Mouse (Mus musculus) limb, embryonic 11.5 days (tissue): ENCODE measurements around the gene Ptpn12. TPM values are rescaled to one million over a fixed set of nuclear protein-coding genes. Genes with fewer than 3 reads are reported as not detected.

Experiments
- ATAC-seq: fragments of 200-750 bp; cut with Nextera tagmentation; 2 replicates; pipeline ENCODE4 v1.8.0; 2017; ENCODE audit warnings: low read depth; ENCODE audit not compliant: insufficient number of reproducible peaks, low FRiP score, low TSS enrichment
- DNase-seq: peaks from one replicate; pipeline ENCODE4 v3.0.0-alpha.2; 2015; ENCODE audit warnings: low spot score
- H3K27ac ChIP-seq: fragments of 300-500 bp; sonication (generic); replicated peaks from 2 replicates; pipeline ENCODE4 v1.5.1; 2014; ENCODE audit warnings: low read depth, mild to moderate bottlenecking, low read length
- H3K27me3 ChIP-seq: fragments of 300-500 bp; sonication (generic); 2 replicates; pipeline ENCODE4 v1.6.1; 2014; ENCODE audit warnings: mild to moderate bottlenecking, low read length, mixed read lengths; ENCODE audit not compliant: control insufficient read depth, insufficient read depth
- H3K36me3 ChIP-seq: fragments of 300-500 bp; sonication (generic); 2 replicates; pipeline ENCODE4 v1.6.1; 2014; ENCODE audit warnings: mild to moderate bottlenecking, low read length, moderate library complexity, mixed read lengths; ENCODE audit not compliant: control insufficient read depth, insufficient read depth
- H3K4me1 ChIP-seq: fragments of 300-500 bp; sonication (generic); 2 replicates; pipeline ENCODE4 v1.6.1; 2014; ENCODE audit warnings: low read length, mixed read lengths; ENCODE audit not compliant: control insufficient read depth, insufficient read depth
- H3K4me2 ChIP-seq: fragments of 300-500 bp; sonication (generic); 2 replicates; pipeline ENCODE4 v1.6.1; 2014; ENCODE audit warnings: low read depth, mild to moderate bottlenecking, moderate library complexity; ENCODE audit not compliant: severe bottlenecking
- H3K4me3 ChIP-seq: fragments of 300-500 bp; sonication (generic); 2 replicates; pipeline ENCODE4 v1.5.1; 2014; ENCODE audit warnings: low read depth, low read length
- H3K9ac ChIP-seq: fragments of 300-500 bp; sonication (generic); 2 replicates; pipeline ENCODE4 v1.6.1; 2014; ENCODE audit warnings: mild to moderate bottlenecking, low read length
- H3K9me3 ChIP-seq: fragments of 300-500 bp; sonication (generic); 2 replicates; pipeline ENCODE4 v1.6.1; 2016; ENCODE audit warnings: low read length; ENCODE audit not compliant: control insufficient read depth
- WGBS: fragments of 180-500 bp; shearing (Covaris S2); extraction: QIAGEN DNeasy Blood & Tissue Kit; methylation state at CpG from one replicate; pipeline ENCODE4 v1.1.7; 2014; 5-methylcytosine and 5-hydroxymethylcytosine counted together
- polyA plus RNA-seq: library from polyadenylated mRNA; unstranded; fragments of >200 nt; fragmentation: Nextera tagmentation; extraction: Ambion mirVana; gene quantifications from 2 replicates; pipeline ENCODE4 v1.2.1, GENCODE M21; 2014

Gene Ptpn12
- polyA plus RNA-seq, 1 experiment from 2014 or later, result 27.4 TPM

GRCm38 (mm10) chr5:21050770-21051122, 5.0 kb downstream of the Ptpn12 start:
- Histone ChIP-seq H3K36me3 (no peaks in the 10 kb centered on the region), H3K4me3 (no peak overlapping the region), H3K27ac (no peak overlapping the region), H3K4me1 (peaks cover 4% of the 10 kb centered on the region), H3K27me3 (no peaks in the 10 kb centered on the region), H3K9me3 (no peaks in the 10 kb centered on the region), H3K9ac (no peak overlapping the region), H3K4me2 (no peak overlapping the region)
- DNase-seq (no peak), ATAC-seq (no peak)
- 88% methylated on average over 2 of the region's 2 CpGs for WGBS

GRCm38 (mm10) chr5:21050061-21050769, 5.5 kb downstream of the Ptpn12 start:
- no peaks in the 10 kb centered on the region for H3K27me3 ChIP-seq
- no peaks in the 10 kb centered on the region; the same call in 1 of the 2 replicates for H3K9me3 ChIP-seq
- WGBS, result 90% methylated on average over 6 of the region's 6 CpGs
- H3K27ac ChIP-seq, result no peak overlapping the region
- peaks cover 4% of the 10 kb centered on the region for H3K4me1 ChIP-seq
- H3K36me3 ChIP-seq, result no peaks in the 10 kb centered on the region; the same call in 1 of the 2 replicates
- no peak overlapping the region for H3K9ac ChIP-seq
- no peak for ATAC-seq
- no peak overlapping the region for H3K4me3 ChIP-seq
- H3K4me2 ChIP-seq, result no peak overlapping the region
- no peak for DNase-seq

GRCm38 (mm10) chr5:21049006-21049405, 6.7 kb downstream of the Ptpn12 start:
- Histone ChIP-seq H3K4me2 (no peak overlapping the region), H3K4me1 (peaks cover 4% of the 10 kb centered on the region), H3K27me3 (no peaks in the 10 kb centered on the region), H3K4me3 (no peak overlapping the region), H3K36me3 (no peaks in the 10 kb centered on the region; the same call in 1 of the 2 replicates), H3K9me3 (no peaks in the 10 kb centered on the region; the same call in 1 of the 2 replicates), H3K9ac (no peak overlapping the region), H3K27ac (no peak overlapping the region)
- 96% methylated on average over 4 of the region's 4 CpGs for WGBS
- no peak for ATAC-seq
- DNase-seq, result no peak

- Histone ChIP-seq H3K9ac (no peak overlapping the region), H3K27me3 (no peaks in the 10 kb centered on the region), H3K36me3 (no peaks in the 10 kb centered on the region; the same call in 1 of the 2 replicates), H3K4me3 (no peak overlapping the region), H3K9me3 (no peaks in the 10 kb centered on the region; the same call in 1 of the 2 replicates), H3K27ac (no peak overlapping the region), H3K4me2 (no peak overlapping the region), H3K4me1 (no peaks in the 10 kb centered on the region)
- DNase-seq (no peak), ATAC-seq (no peak)
- 93% methylated on average over 4 of the region's 4 CpGs for WGBS
These were observed 8.6 kb downstream of the Ptpn12 start for GRCm38 (mm10) chr5:21047114-21047513.

- Histone ChIP-seq H3K9ac (no peak overlapping the region), H3K9me3 (no peaks in the 10 kb centered on the region; the same call in 1 of the 2 replicates), H3K27me3 (no peaks in the 10 kb centered on the region), H3K4me1 (no peaks in the 10 kb centered on the region), H3K4me2 (no peak overlapping the region), H3K4me3 (no peak overlapping the region), H3K27ac (no peak overlapping the region), H3K36me3 (no peaks in the 10 kb centered on the region; the same call in 1 of the 2 replicates)
- no peak for ATAC-seq
- DNase-seq, result no peak
- WGBS, result 91% methylated on average over 7 of the region's 7 CpGs
These were observed 9.3 kb downstream of the Ptpn12 start for GRCm38 (mm10) chr5:21046150-21047048.

GRCm38 (mm10) chr5:21045462-21045861, 10.2 kb downstream of the Ptpn12 start:
- whole genome bisulfite sequencing, result 90% methylated on average over 2 of the region's 2 CpGs
- Histone ChIP-seq H3K36me3 (no peaks in the 10 kb centered on the region; the same call in 1 of the 2 replicates), H3K4me1 (no peaks in the 10 kb centered on the region), H3K4me2 (no peak overlapping the region), H3K9ac (no peak overlapping the region), H3K27me3 (no peaks in the 10 kb centered on the region), H3K27ac (no peak overlapping the region), H3K4me3 (no peak overlapping the region), H3K9me3 (no peaks in the 10 kb centered on the region; the same call in 1 of the 2 replicates)
- ATAC-seq, result no peak
- DNase-seq, result no peak

GRCm38 (mm10) chr5:21038100-21038499, 17.6 kb downstream of the Ptpn12 start:
- Histone ChIP-seq H3K27me3 (no peaks in the 10 kb centered on the region), H3K4me1 (no peaks in the 10 kb centered on the region), H3K9me3 (no peaks in the 10 kb centered on the region), H3K9ac (no peak overlapping the region), H3K4me2 (no peak overlapping the region), H3K4me3 (no peak overlapping the region), H3K36me3 (no peaks in the 10 kb centered on the region), H3K27ac (no peak overlapping the region)
- DNase-seq (no peak), ATAC-seq (no peak)
- WGBS, result 92% methylated on average over 5 of the region's 5 CpGs

- Histone ChIP-seq H3K4me3 (no peak overlapping the region), H3K27me3 (no peaks in the 10 kb centered on the region), H3K4me2 (no peak overlapping the region), H3K27ac (no peak overlapping the region), H3K9ac (no peak overlapping the region), H3K9me3 (no peaks in the 10 kb centered on the region), H3K36me3 (no peaks in the 10 kb centered on the region), H3K4me1 (no peaks in the 10 kb centered on the region)
- DNase-seq (no peak), ATAC-seq (no peak)
- 85% methylated on average over 7 of the region's 7 CpGs for WGBS
These were observed 19.8 kb downstream of the Ptpn12 start for GRCm38 (mm10) chr5:21035689-21036480.
